Mouse (Mus musculus) cortical plate, adult 2 months (tissue): ENCODE results near the gene Dld. TPM values are rescaled to one million over a fixed set of nuclear protein-coding genes. Genes with fewer than 3 reads are reported as not detected.

ENCODE experiments used
- H3K27ac ChIP-seq: fragments of 200-500 bp; 2 replicates; pipeline ENCODE4 v1.5.1; 2012; ENCODE audit warnings: low read length, control low read depth, inconsistent platforms; ENCODE audit not compliant: insufficient read depth
- H3K4me1 ChIP-seq: fragments of 200-500 bp; 2 replicates; pipeline ENCODE4 v1.6.1; 2011; ENCODE audit warnings: low read length; ENCODE audit not compliant: control insufficient read depth, insufficient read depth
- H3K4me3 ChIP-seq: fragments of 200-500 bp; 2 replicates; pipeline ENCODE4 v1.5.1; 2011; ENCODE audit warnings: mild to moderate bottlenecking, low read length, control low read depth; ENCODE audit not compliant: insufficient read depth
- CTCF ChIP-seq: fragments of 200-500 bp; IDR thresholded peaks from 2 replicates; pipeline ENCODE4 v1.5.1; 2011; ENCODE audit warnings: mild to moderate bottlenecking, control low read depth, low read length; ENCODE audit not compliant: insufficient read depth; ENCODE audit errors: extremely low read depth
- POLR2A ChIP-seq: fragments of 200-500 bp; IDR thresholded peaks from 2 replicates; pipeline ENCODE4 v1.6.1; 2011; ENCODE audit warnings: mild to moderate bottlenecking, low read length, control low read depth; ENCODE audit not compliant: insufficient read depth; ENCODE audit errors: extremely low read depth
- polyA plus RNA-seq: library from polyadenylated mRNA; depleted of rRNA; stranded (reverse); fragments of >200 nt; gene quantifications from 2 replicates; pipeline ENCODE4 v1.2.3, GENCODE M21; 2012

Gene Dld
- polyA plus RNA-seq, 1 experiment: 81.8 TPM

GRCm38 (mm10) chr12:31321532-31321931 is 29.7 kb downstream of the Dld start:
- no peak overlapping the region for H3K27ac ChIP-seq
- no peaks in the 10 kb centered on the region; the same call in 1 of the 2 replicates for H3K4me1 ChIP-seq
- no peak overlapping the region for H3K4me3 ChIP-seq
- no peak for TF ChIP-seq CTCF
- no peak for TF ChIP-seq POLR2A

GRCm38 (mm10) chr12:31320817-31321216 is 30.4 kb downstream of the Dld start:
- no peak overlapping the region for H3K4me3 ChIP-seq
- TF ChIP-seq POLR2A: no peak
- no peak for TF ChIP-seq CTCF
- no peak overlapping the region for H3K27ac ChIP-seq

GRCm38 (mm10) chr12:31318409-31318963 is 32.8 kb downstream of the Dld start:
- no peak overlapping the region for H3K27ac ChIP-seq
- no peak for TF ChIP-seq CTCF
- TF ChIP-seq POLR2A: no peak
- H3K4me1 ChIP-seq: no peaks in the 10 kb centered on the region; the same call in 1 of the 2 replicates
- H3K4me3 ChIP-seq: no peak overlapping the region

More at GRCm38 (mm10) chr12:31320817-31321216, 30.4 kb downstream of the Dld start:
- no peaks in the 10 kb centered on the region; the same call in 1 of the 2 replicates for H3K4me1 ChIP-seq

- H3K27ac ChIP-seq: no peak overlapping the region
- TF ChIP-seq POLR2A (no peak), CTCF (no peak)
- no peaks in the 10 kb centered on the region; the same call in 1 of the 2 replicates for H3K4me1 ChIP-seq
- H3K4me3 ChIP-seq: no peak overlapping the region
Observed at GRCm38 (mm10) chr12:31317670-31318408, 33.4 kb downstream of the Dld start.

- H3K4me1 ChIP-seq: no peaks in the 10 kb centered on the region
- no peak overlapping the region for H3K4me3 ChIP-seq
- no peak overlapping the region for H3K27ac ChIP-seq
- TF ChIP-seq POLR2A (no peak), CTCF (no peak)
Observed at GRCm38 (mm10) chr12:31315961-31316360, 35.3 kb downstream of the Dld start.

GRCm38 (mm10) chr12:31314310-31314709 is 36.9 kb downstream of the Dld start:
- Histone ChIP-seq H3K4me3 (no peak overlapping the region), H3K27ac (no peak overlapping the region), H3K4me1 (no peaks in the 10 kb centered on the region)
- TF ChIP-seq POLR2A (no peak), CTCF (no peak)

- TF ChIP-seq POLR2A (no peak), CTCF (no peak)
- Histone ChIP-seq H3K27ac (no peak overlapping the region), H3K4me3 (no peak overlapping the region), H3K4me1 (no peaks in the 10 kb centered on the region)
Observed at GRCm38 (mm10) chr12:31313136-31313535, 38.1 kb downstream of the Dld start.

GRCm38 (mm10) chr12:31312281-31312680 is 39.0 kb downstream of the Dld start:
- no peak overlapping the region for H3K4me3 ChIP-seq
- no peak overlapping the region for H3K27ac ChIP-seq
- TF ChIP-seq POLR2A (no peak), CTCF (no peak)
- H3K4me1 ChIP-seq: no peaks in the 10 kb centered on the region

GRCm38 (mm10) chr12:31311671-31312265 is 39.5 kb downstream of the Dld start:
- TF ChIP-seq CTCF: no peak
- TF ChIP-seq POLR2A: no peak
- Histone ChIP-seq H3K4me1 (no peaks in the 10 kb centered on the region), H3K27ac (no peak overlapping the region), H3K4me3 (no peak overlapping the region)

GRCm38 (mm10) chr12:31310687-31311086 is 40.6 kb downstream of the Dld start:
- TF ChIP-seq CTCF (no peak), POLR2A (no peak)
- Histone ChIP-seq H3K4me3 (no peak overlapping the region), H3K27ac (no peak overlapping the region), H3K4me1 (no peaks in the 10 kb centered on the region)
